Mouse (Mus musculus) gastrocnemius, postnatal 10 days (tissue): ENCODE results near the gene C2cd4b. TPM values are rescaled to one million over a fixed set of nuclear protein-coding genes. Genes with fewer than 3 reads are reported as not detected.
A peak's percentile ranks its signal among the peaks of the same experiment; 100 is the strongest.

Experiments
- DNase-seq: peaks from one replicate; pipeline ENCODE4 v3.0.0; 2021; ENCODE audit warnings: mixed read lengths
- long read RNA-seq, 2 experiments: library from polyadenylated mRNA; stranded (forward); transcript quantifications; one replicate each; pipeline ENCODE4 v2.0.0; 2021
- total RNA-seq, 2 experiments: library from RNA; stranded (reverse); gene quantifications; 2 replicates each; pipeline ENCODE4 v1.2.3; 2021

Gene C2cd4b
- total RNA-seq, result under 1 TPM in 1 of 2 experiments, not detected in 1; 0.38 TPM
- long read RNA-seq, experiment 1, result 0 reads
- long read RNA-seq, experiment 2, partial matches to known transcripts, result 0 of 1 reads
- long read RNA-seq, experiment 2, other reads (novel, unspliced or antisense), result 1 of 1 reads

- DNase-seq, result peak; percentile 18
Observed at GRCm38 (mm10) chr9:67759163-67759955, at the start of gene C2cd4b. Gene C2cd4b (plus strand): TSS chr9:67759437.

DNA sequence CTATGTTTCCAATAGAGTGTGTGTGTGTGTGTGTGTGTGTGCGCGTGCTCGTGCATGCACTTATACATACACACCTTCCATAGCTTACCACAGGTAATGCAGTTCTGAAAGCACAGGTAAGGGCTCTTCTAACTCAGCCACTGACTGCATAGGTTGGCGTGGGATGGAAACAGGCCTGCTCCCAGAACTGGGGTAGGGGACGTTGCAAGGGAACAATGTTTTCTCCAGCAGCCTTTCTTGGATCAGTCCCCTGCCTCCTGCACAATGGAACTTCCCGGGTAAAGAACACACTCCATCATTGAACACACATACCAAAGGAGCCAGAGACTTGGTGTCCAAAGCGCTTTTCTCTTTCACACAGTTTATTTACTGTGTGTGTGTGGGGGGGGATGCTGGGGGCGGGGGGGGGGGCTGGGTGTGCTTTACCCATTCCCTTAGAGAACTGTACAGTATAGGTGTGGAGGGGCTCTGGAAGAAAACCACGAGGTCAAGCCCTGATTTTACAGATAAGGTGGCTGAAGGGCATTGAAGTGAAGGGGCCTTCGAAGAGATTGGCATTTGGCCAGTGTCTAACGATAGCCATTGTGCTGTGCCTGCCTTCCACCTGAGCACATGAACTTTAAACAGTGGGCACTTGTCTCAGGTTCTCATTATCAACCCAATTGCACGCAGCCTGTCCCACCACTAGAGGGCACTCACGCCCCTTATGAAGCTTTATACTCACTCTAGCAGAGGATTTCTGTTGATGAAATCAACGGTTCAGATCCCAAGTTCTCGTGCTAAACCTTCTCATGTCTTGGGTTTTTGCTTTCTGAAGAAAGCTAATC lies 48.0 kb upstream of the C2cd4b start:
- DNase-seq, result peak; percentile 70

- DNase-seq, result no peak
Observed at GRCm38 (mm10) chr9:67712146-67712545, 47.1 kb upstream of the C2cd4b start.

GRCm38 (mm10) chr9:67717081-67717480 lies 42.2 kb upstream of the C2cd4b start:
- DNase-seq, result no peak

DNA sequence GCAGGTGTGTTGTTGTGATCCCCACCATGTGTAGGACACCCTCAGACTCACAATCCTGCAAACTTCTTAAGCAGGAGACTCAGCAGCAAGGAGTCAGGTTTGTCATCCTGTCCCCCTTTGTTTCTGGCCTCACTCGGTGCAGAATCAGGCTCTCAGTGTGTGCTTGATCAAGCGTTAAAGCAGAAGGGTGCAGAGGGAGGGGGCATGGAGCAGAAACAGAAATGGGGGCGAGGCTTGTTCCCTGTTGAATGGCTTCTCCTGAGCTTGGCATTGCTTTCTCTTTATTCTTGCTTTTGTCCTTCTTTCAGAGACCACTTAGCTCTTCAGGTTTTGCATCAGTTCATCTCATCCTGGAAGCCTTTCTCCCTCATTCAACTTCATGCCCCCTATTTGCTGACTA lies 40.6 kb upstream of the C2cd4b start:
- no peak for DNase-seq

- DNase-seq, result no peak
Observed at GRCm38 (mm10) chr9:67720150-67720549, 39.1 kb upstream of the C2cd4b start.

DNA sequence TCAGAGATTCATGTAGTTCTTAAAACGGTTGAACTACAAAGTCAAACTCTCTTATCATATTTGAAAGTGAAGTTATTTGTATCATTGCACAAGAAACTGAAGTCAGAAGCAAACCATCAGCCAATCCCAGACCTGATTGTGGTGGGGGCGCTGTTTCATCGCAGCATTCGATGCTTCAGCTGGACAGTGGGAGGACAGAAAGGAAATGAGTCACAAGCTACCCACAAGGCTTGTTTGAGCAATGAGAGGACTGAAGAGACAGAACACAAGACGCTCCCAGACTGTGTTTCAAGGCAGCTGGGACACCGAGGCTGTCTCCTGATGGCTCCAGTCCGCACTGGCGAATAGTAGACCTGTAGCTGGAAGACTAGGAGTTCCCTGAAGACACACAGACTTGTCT lies 36.9 kb upstream of the C2cd4b start:
- DNase-seq, result no peak

GRCm38 (mm10) chr9:67725196-67725595 lies 34.0 kb upstream of the C2cd4b start:
- DNase-seq, result no peak

GRCm38 (mm10) chr9:67733716-67734115 lies 25.5 kb upstream of the C2cd4b start:
- DNase-seq, result no peak

GRCm38 (mm10) chr9:67735426-67735825 lies 23.8 kb upstream of the C2cd4b start:
- peak; percentile 46 for DNase-seq

DNA sequence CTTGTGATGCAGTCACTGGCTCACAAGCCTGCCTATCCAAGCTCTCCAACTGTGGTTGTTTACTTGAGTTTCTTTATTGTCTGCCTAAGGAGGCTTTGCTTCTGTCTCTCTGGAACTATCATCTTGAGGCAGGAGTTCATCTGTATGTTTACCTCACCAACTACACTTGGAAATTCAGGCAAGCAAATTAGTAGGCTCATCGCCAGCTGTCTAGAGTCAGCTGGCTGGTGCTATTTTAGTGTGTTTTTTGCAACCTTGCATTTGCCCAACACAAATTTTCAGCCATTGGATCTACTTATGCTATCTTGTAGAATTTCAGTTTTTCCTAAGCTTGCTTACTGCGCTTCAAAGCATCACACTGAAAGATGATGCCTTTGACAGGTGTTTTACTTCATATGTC lies 18.0 kb upstream of the C2cd4b start:
- DNase-seq, result no peak

DNA sequence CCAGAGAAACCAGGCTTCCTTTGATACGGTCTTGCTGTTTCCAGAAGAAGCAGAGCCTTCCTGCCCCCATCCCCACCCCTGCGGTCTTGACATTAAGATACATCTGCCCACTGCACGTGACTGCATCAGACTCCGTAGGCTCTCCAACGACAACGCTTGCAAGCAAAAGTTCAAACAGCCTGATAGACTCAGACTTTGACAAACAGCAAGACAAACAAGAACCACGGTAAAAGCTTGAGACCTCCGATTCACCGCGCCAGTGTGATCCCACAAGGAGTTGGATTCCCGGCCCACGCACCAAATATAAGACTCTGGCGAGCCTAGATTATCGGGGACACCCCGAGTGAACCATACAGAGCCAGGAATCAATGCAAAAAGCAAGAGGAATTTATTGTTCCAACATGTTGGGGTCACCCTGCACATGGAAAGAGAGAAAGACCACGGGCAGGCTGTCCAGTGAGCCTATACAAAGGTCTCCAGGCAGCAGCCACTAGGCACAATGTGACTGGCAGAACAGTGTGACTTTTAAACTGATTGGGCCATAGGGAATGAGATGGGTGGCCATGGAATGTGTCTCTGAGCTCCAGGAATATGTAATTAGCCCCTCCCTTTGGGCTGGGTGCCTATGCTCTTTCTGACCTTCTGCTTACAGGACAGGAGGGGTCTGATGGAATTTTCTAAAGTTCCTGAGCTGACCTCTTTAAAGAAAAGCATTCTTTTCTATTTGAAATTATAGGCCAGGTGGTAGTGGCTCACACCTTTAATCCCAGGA lies 5.6 kb upstream of the C2cd4b start:
- no peak for DNase-seq

GRCm38 (mm10) chr9:67754713-67755112 lies 4.5 kb upstream of the C2cd4b start:
- DNase-seq, result no peak

- DNase-seq, result peak; percentile 55
Observed at GRCm38 (mm10) chr9:67758686-67759085, 551 bp upstream of the C2cd4b start.

DNA sequence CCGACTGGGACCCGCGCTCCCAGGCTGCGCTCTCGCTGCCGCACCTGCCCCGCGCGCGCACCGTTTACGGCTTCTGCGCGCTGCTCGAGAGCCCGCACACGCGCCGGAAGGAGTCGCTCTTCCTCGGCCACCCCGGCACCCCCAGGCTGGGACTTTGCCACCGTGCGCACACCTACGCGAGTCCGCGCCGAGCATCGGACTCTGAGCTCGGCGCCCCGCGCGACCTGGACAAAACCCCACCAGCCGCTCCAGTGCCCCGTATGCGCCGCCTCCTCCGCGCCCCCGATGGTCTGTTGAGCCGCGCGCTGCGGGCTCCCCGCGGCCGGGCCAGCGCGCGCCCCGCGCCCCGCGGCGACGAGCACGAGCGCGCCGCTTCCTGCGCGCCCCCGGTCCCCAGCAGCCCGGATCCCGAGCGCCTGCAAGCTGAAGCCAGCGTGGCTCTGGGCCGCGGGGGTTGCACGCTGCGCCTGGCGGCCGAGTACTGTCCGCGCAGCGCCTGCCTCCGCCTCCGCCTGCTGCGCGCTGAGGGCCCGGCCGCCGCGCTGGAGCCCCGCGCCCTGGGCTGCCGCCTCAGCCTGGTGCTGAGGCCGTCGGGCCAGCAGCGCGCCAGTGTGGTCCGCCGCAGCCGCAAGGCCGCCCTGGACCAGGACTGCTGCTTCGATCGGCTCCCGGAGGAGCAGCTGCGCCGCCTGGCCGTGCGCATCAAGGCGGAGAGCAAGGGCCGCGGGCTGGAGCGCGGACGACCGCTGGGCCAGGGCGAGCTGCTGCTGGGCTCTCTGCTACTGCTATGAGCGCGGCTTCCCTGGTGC lies 923 bp downstream of the C2cd4b start:
- peak; percentile 62 for DNase-seq

GRCm38 (mm10) chr9:67760991-67761390 lies 1.8 kb downstream of the C2cd4b start:
- DNase-seq, result no peak

DNA sequence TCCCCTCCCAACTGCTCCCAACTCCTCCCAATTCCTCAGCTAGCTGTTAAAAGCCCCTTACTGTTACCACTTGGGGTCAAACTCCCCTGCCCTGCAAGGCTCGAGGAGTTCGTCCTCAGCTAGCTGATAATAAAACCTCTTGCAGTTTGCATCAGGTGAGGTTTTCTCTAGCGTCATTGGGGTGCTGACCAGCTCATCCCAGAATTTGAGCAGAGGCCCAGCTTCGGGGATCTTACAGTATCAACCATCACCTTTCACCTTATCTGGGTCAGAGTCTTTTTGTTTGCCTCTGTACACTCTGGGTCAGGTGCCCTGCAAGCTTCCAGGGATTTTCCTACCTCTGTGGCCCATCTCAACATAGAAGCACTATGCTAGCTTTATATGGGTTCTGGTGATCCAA lies 4.1 kb downstream of the C2cd4b start:
- no peak for DNase-seq

- DNase-seq, result no peak
Observed at GRCm38 (mm10) chr9:67766405-67766804, 7.2 kb downstream of the C2cd4b start.

- DNase-seq, result no peak
Observed at GRCm38 (mm10) chr9:67766948-67767347, 7.7 kb downstream of the C2cd4b start.

DNA sequence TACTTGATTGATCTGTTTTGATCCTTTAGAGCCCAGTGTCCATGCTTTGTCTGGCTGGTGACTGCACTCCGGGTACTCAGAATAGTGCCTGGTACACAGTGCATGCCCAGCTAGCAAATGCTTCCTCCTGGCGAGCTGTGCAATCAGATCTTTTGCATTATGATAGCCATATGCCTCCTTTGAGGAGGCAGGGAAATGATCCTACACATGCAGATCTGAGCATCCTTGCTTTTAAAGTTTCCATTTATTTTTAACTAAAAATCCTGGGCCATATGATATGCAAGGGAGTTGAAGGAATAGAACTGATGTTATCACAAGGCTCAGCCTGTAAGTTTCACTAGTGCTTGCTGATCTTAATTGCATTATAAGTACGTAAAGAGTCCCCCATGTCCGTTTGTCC lies 9.6 kb downstream of the C2cd4b start:
- DNase-seq, result no peak

GRCm38 (mm10) chr9:67769401-67769800 lies 10.2 kb downstream of the C2cd4b start:
- DNase-seq, result no peak

DNA sequence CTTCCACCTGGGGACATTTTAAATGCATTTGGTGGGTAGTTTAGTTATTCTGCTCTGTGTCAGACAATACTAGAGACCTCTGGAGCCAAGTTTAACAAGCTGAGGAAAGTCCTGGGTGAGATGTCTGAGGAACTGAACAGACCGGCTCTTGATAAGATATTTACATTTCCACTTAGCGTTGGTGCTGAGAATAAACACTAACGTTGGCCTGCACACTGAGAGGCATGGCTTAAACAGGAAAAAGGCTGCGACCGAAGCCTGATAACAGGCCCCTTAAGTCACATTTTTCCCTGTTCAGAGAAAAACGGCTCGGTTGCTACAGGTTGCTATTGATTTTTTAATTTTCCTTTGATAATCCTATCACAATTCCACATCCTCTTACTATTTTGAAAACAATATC lies 12.1 kb downstream of the C2cd4b start:
- no peak for DNase-seq
